Mouse (Mus musculus) granulocyte monocyte progenitor cell, adult 5-6 weeks (primary cell): ENCODE data around the gene Chn2. TPM values are rescaled to one million over a fixed set of nuclear protein-coding genes. Genes with fewer than 3 reads are reported as not detected.
A peak's percentile ranks its signal among the peaks of the same experiment; 100 is the strongest.

Experiments used
- ATAC-seq: replicated peaks from 2 replicates; pipeline ENCODE4 v1.8.0; 2016; ENCODE audit warnings: mild to moderate bottlenecking, moderate TSS enrichment, inconsistent platforms; ENCODE audit not compliant: poor library complexity, severe bottlenecking
- total RNA-seq, 2 experiments: library from RNA; stranded (forward) in 1 of 2; stranded (reverse) in 1 of 2; fragments of 200-712, 200-1000 nt in 1 of 2; fragments of >200 nt in 1 of 2; fragmentation: Nextera tagmentation in 1 of 2; gene quantifications; 2 replicates each; pipeline ENCODE4 v1.2.3; 2014 to 2017

Gene Chn2
- total RNA-seq, 2 experiments from 2014 or later = 11.2 to 13.6 TPM

DNA sequence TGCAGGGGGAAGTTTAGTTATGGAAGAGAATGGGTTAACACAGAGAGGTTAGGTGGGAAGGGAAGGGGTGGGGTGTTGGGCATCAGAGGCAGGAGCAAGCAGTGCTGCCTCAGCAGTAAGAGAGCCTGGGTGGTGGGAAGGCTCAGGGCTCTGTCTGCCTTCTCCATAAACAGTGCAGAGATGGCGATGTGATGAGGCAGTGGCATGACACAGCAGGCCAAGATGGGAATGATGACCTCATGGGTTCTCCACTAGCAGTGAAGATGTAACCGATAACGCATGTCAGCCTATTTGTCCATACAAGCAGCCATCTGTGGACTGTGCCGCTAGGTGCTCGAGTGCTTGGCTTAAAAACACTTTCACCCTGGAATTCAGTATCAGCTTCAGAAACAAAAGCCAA is 74.0 kb downstream of the Chn2 start:
- ATAC-seq = no peak

DNA sequence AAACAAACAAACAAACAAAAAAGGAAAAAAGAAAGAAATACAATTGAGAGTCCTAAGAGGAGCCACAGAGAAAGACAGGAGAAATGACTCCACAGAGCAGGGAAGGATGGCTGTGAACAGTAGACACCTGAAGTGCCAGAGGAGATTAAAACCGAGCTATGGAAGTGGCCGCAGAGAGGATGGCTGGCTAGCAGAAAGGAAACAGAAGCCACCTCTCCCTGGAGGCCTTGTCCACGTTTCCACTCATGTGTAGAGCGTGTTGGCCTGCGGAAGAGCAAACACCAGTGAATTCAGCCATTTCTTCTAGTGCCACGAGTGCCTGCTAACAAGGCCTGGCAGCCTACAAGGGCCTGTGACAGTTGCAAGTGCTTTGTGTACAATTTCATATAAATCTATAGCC is 75.1 kb downstream of the Chn2 start:
- ATAC-seq = no peak

DNA sequence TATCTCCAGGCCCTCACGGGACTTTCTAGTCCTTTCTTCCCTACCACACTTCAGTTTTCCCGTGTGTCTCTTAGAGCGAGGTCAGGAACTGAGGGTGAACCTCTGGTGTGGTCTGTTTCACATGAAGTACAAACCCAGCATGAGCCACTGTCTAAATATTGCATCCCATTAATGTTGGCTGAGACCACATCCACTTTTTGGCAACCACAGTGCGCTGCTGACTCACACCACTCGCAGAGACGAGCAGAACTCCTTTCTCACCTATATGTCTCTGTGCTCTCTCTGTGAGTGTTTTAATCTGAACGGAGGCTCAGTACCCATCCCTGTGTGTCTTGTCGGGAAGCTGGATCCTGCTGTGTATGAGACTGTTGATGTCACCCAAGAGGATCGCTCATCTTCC is 76.9 kb downstream of the Chn2 start:
- ATAC-seq = peak; percentile 64

DNA sequence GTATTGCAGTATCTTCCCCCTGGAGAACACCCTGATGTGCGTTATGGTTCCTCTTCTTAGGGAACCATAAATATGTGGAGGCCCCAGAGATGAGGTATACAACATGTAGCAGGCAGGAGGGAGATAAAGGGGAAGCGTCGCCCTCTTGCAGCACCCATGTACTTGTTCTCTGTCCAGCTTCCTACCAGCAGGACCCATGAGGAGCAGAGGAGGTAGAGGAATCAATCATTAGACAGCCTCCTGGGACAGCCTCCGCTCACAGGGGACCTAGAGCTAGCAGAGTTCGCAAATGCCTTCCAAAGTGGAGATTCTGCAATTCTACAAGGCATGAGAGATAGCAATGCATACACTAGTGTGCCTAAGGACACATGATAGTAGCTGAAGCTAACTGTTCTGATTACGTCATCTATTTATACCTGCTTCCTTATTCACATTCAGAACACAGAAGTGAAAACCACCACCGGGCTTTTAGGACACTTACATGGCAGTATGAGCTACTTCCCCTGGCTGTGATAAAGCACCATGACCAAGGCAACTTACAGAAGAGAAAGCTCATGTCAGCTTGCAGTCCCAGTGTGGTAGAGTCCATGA is 77.7 kb downstream of the Chn2 start:
- ATAC-seq = peak; percentile 80

DNA sequence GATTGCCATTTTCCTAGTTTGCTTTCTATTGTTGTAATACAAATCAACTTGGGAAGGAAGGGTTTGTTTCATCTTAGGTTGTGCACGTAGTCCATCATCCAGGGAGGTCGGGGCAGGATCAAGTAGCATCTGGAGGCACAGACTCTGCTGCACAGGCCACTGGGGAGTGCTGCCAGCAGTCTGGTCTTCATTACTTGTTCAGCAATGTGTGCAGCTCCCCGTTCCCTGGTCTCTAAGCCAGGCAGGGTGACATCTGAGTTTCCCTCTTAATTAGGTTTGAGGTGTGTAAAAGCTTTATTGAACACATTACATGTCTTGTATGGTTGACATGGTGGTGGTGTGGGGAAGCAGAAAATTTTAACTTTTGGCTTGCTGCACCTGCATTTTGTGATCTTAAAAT is 79.0 kb downstream of the Chn2 start:
- ATAC-seq = no peak

DNA sequence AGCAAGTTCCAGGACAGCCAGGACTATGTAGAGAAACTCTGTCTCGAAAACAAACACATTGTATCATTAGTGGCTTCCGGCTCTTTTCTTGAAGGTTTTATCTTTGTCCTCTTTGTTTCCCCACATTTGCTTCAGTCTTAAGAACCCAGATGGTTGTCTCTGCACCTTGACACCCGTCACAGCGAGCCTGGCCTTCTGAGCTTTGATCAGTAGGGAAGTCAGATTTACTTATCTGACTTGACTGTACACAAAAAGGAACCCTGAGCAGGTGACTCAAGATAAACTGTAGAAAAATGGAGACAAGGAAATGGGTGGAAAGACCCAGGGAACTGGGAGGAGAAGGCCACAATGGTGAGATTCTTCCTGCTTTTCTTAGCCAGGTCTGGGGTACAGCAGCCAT is 79.5 kb downstream of the Chn2 start:
- ATAC-seq = no peak

DNA sequence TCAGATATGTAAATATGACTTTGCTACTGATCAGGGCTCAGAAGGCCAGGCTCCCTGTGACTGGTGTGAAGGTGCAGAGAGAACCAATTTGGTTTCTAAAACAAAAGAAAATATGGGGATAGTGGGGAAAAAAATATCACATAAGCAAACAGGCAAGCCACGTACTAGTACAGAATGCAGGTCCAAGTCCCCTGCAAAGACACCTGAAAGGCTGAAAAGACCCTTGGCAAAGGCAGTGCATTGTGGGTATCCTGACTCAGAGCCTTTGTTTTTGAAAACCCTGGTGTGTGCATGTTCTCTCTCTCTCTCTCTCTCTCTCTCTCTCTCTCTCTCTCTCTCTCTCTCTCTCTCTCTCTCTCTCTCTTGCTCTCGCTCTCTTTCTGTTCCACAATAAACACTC is 80.1 kb downstream of the Chn2 start:
- no peak for ATAC-seq

DNA sequence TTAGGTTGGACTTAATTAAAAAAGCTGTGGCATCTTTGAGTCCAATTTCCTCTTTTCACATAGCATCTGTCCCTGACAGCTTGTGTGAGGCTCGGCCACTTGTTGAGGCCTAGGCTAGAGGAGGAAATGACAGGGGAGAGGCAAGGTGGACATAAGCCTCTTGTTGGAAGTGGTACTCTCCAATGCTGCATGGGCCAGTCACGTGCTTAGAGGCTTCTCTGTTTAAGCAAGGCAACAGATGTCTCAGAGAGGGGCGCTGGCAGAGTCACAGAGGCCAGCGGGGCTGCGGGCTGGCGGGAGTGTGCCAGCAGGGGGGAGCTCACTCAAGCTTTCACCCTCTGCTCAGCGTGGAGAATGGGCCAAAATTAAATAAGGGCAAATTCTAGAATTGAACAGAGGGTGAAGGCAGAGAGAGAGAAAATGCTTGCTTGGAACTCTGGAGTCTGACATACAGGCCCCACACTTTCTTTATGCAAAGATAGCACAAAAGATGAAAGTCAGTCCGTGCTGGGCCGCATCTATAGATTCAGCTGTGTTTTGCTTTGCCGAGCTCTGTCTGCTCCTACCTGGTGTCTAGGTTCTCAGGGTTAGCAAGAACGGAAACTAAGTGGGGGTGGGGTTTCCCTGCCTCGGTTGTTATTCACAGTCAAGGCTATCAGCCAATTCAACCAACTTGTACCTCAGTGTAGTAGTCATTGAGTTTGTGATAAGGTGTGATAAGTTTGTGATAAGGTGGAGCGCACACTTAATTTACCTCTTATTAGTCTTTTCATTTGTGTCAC is 80.7 kb downstream of the Chn2 start:
- peak; percentile 40 for ATAC-seq

DNA sequence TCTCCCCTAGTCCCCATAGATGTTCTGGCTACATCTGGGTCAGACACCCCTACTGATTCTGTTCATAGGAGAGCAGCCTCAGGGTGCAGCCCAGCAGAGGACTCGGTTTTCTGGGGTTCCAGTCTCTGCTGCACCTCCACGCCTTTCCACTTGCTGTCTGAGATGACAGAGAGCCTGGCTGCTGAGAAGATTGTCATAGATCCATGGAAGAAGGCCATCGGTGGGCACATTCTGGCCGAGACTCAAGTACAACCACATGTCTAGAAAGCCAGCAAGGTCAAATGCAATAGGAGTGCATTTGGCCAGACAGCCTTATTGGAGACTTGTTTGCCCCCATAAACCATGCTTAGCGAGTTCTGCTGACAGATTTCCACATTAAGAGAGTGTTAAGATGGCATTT is 81.5 kb downstream of the Chn2 start:
- ATAC-seq = no peak

DNA sequence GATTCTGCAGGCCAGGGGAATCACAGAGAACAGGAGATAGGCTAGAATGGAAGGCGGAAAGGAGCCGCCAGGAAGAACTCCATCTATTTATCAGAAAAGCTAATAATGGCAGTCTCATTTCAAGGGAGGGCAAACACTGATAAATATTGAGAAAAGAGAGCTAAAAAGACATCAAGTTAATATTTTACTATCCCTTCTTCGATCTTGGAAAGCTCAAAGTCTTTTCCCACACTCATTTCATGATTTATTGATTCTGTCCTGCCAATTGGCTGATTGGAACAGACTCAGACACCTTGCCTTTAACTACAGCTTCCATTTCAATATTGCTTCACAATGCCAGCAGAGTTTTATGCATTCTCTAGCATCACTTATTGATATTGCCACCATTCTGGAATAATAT is 85.2 kb downstream of the Chn2 start:
- no peak for ATAC-seq

DNA sequence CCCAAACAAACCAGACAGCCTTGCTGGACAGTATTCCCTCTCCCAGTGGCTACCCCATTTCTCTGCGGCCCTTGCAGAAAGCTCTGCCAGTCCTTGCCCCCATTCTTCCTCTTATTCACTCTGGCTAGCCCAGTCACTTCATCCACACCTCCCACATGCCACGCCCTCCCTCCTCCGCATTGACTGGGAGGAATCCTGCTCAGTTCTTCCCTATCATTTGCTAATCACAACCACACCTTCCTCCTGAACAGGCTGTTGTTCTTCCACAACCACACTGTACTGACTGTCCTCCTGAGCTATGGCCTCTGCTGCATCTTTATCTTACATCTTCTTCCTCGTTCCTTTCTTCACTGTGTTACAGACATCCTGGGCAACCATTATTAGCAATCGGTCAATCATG is 86.2 kb downstream of the Chn2 start:
- ATAC-seq = peak; percentile 47

DNA sequence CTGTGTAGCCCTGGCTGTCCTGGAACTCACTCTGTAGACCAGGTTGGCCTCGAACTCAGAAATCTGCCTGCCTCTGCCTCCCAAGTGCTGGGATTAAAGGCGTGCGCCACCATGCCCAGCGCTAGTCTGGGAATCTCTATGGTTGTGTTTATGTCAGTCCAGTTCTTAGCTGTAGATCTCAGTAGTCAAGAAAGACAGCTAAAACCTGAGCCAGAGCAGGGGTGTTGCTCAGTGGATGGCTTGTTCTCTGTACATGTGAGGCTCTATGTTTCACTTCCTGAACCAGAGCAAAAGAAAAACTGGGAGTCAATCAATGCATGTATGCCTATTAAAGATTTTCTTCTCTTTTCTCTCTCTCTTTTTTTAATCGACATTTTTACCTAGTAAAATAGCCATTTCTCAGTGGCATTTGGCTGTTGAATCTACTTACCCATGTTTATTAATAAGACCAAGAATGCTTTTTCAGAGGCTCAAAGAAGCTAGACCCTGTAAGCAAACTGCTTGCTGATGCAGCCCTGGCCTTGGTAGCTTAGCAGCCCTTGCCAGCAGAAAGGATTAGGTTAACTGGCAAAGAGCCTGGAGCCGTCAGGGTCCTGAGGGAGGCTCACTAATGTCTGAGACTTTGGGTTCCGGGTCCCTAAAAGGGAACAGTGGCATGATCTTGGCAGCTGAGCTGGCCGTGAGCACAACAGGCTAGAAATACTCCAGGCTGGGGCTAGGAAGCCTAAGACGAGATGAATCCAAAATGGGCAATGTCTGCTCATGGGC is 87.1 kb downstream of the Chn2 start:
- peak; percentile 31; the same call in 1 of the 2 replicates for ATAC-seq

DNA sequence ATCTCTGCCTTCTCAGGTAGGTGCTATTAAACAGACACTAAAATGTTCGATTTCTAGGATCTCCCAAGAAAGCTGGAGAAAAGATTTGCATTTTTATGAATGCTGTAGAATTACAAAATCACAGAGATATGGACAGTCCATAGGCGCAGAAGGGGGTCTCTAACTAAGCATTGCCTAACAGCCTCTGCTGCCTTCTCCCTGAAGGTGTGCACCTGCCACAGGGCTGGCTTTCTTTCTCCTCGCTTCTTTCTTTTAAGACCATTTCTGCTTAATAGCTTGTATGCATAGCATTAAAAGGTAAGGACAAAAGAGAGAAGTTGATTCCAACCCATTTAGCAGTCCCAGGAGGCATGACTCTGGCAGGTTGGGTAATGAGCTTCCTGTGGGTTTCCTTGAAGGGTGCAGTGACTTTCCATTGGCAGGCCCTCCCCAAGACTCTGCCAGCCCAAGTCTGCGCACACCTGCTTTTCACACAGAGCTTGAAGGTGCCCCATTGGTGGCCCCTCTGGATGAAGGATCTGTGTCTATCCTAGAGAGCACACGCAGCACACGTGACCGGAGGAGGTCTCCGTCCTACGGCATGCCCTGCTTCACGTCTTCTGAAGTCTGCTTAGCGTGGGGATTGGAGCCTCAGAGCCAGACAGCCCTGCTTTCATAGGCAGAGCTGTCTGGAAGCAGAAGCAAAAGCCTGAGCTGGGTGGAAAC is 87.8 kb downstream of the Chn2 start:
- peak; percentile 83 for ATAC-seq

DNA sequence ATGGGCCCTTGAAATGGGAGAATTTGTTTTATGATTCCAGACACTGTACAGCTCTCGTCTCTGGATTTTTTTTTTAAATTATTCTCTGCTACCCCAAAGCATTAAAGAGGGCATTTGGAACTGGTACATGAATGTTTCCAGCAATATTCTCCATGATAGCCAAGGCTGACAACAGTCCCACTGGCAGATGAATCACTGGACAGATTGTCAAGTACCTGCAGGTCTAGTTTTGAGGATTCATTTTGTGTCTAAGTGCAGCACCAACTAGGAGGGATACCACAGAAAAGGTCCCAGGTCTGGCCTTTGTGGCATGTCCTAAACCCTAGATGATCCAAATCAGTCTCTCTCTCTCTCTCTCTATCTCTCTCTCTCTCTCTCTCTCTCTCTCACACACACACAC is 89.3 kb downstream of the Chn2 start:
- ATAC-seq = no peak

DNA sequence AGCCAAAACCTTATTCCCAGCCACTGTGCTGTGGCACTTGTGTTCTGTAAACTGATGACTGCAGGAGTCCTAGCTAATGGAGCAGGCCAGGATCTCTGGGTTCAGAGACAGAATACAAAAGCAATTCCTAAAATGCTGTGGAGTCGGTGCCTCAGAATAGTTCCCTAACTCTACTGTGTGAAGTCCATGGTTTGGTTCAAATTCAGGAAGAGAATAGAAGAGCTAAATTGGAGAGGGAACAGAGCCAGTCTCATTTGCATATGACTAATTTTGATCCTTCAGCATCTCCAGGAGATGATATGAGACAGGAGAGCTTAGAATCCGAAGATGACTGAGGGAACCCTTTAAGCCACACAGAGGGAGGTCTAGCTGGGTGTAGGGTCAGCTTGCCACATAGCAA is 90.2 kb downstream of the Chn2 start:
- no peak for ATAC-seq

DNA sequence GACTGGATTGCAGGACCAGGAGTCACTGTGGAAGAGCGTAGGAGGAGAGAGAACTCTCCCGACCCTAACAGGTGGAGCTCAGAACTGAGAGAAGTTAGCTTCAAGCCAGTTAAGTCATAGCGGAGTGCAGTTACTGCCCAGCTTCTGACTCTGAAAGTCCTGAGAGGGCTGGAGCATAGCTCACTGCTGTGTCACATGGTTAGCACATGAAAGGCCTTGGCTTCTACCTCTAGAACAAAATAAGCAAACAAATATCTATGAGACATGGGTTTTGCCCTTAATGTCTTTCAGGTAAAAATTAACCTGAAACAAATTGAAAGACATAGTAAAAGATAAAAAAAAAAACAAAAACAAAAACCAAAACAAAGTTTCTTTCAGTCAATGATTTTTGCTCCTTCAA is 91.5 kb downstream of the Chn2 start:
- no peak for ATAC-seq

DNA sequence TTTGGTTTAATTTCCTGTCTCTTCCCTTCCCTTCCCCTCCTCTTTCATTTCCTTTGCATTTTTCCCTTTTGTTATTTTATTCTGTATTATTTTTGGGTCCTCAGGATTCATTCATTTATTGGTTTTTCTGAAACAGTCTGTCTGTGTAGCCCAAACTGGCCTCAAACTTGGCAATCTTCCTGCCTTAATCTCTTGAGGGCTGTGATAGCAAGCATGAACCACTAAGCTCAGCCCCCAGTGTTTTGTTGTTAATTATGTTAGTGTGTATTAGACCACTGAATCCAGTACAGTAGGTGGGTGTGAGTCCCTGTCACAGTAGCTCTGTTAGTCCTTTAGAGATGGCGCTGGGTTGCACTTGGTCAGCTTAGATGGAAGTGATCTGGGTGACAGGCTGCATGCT is 93.2 kb downstream of the Chn2 start:
- 0 out of 2 replicates have a peak, but pooled peaks have one; percentile 20 for ATAC-seq

DNA sequence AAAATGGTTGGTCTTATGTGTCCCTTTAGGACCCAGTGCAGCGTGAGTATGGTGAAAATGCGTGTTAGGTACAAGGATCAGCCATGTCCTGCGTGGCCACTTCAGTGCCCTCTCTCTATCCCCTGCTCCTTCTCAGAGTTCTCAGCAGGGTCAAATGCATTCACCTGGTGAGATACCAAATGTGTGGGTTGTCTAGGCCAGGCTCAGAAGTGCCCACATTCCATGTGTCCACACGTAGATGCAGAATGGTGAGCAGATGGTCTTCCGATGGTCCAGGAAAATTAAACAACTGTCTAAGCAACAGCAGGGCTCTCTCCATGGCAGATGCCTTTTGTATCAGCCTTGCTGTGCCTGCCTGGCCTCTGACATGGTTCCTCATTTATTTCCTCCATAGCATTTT is 93.9 kb downstream of the Chn2 start:
- ATAC-seq = no peak

DNA sequence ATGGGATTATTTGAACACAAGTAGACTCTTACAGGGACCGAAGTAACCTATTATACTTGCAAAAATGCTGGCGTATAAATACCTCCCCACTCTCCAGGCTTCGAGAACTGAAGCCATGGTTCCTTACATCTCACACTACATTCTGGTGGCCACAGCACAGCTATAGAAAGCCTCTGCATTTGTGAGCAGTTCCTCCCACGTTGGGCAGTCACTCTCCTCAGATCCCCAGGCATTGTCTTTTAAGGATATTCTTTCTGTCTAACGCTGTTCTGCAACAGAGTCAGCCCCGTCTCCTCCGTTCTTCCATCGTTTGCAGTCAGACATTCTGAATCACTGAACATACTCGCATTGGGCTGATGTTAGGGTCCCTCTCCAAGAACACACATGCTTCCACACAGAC is 98.8 kb downstream of the Chn2 start:
- no peak for ATAC-seq

DNA sequence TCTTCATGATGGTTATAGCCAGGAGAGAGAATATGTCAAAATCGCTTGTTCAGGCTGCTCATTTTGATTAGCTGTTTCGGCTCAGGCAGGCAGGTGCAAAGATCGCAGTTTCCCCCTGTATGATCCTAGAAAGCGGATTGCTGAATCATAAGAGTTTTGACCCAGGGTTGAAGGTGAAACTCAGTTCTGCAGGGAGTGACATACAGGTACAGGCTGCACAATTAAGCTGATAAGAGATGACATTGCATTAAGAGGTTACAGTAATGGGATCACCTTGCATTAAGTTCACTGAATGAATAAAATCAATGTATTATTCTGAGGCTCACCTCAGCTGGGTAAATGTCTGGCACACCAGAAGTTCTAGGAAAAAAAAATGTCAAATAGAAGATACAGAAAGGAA is 101.1 kb downstream of the Chn2 start:
- no peak for ATAC-seq

DNA sequence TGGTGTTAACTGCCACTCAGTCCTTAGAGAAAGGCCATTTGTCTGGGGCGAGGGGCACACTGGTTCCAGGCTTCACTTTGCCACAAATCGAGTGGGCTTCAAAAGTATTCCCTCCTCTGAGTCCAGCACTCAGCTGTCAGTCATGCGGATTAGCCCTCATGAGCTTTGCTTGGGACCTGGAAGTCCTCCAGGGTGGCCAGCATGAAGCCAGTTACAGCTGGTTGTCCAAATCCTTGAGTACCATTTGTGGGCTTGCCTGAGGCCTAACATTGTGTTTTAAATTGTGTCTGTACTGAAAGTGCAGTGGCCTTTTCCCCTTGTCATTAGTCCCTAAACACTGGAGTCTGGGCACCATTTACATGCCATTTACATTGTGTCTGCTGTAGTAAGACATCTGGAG is 101.8 kb downstream of the Chn2 start:
- no peak for ATAC-seq
